Mouse (Mus musculus): ENCODE measurements at regions not wholly inside any gene's neighbourhood (a gene's known extent, or its start where the extent isn't known, plus 50 kb on each side); places are given as distances from the start of the nearest gene placed in this dataset.

GRCm38 (mm10) chr13:63968623-63969022 lies 120.4 kb downstream of the Hsd17b3 start:
- TF ChIP-seq KAT2A (conservative IDR thresholded peaks at IDR 0.05; ENCODE audit: low read depth, low read length) (no peak), CTCF (IDR thresholded peaks at IDR 0.05 in 2 of 3, conservative IDR thresholded peaks at IDR 0.05 in 1 of 3; ENCODE audit: control insufficient read depth in 1 of 3, insufficient read depth in 1 of 3, low read depth in 2 of 3, low read length in 3 of 3, poor library complexity in 1 of 3, severe bottlenecking in 1 of 3) (no peak), POLR2AphosphoS5 (IDR thresholded peaks at IDR 0.05; ENCODE audit: borderline replicate concordance, low read depth, low read length) (no peak), BHLHE40 (IDR thresholded peaks at IDR 0.05; ENCODE audit: borderline replicate concordance, low read depth, low read length) (no peak), ZNF384 (IDR thresholded peaks at IDR 0.05; ENCODE audit: low read depth, low read length) (no peak), USF1 (IDR thresholded peaks at IDR 0.05; ENCODE audit: low read depth, low read length) (no peak), CHD2 (IDR thresholded peaks at IDR 0.05; ENCODE audit: low read length) (no peak), MAX (IDR thresholded peaks at IDR 0.05; ENCODE audit: low read length) (no peak), POLR2A (IDR thresholded peaks at IDR 0.05; ENCODE audit: control insufficient read depth in 1 of 2, insufficient read depth in 1 of 2, low read depth in 1 of 2, low read length in 2 of 2, poor library complexity in 1 of 2) (no peak), HCFC1 (IDR thresholded peaks at IDR 0.05; ENCODE audit: low read depth, low read length) (no peak)

Measured in MEL (cell line).